Mouse (Mus musculus) kidney, adult 11 months (tissue): Measurements from ENCODE around the gene Map2.

Source experiments
- DNase-seq: peaks from one replicate; pipeline ENCODE4 v3.0.0; 2022

The Map2 gene

DNA sequence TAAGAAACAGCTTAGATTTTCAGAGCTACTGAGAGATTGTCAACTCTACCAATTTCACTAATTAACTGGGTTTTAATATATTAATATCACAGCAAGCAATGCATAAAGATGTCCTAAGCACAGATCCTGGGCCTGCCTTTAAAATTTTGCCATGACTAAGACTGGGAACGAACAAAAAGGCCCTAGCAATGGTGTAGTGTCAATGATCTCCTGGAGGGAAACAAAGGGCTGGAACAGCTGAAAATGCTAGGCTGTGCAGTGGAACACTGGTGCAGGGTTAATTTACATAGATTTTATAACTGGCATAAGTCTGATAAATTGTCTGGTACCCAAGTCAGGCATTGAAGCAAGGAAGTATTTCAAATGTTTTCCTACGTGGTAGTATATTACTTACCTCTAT, 220.8 kb downstream of the Map2 start:
- DNase-seq = no peak

DNA sequence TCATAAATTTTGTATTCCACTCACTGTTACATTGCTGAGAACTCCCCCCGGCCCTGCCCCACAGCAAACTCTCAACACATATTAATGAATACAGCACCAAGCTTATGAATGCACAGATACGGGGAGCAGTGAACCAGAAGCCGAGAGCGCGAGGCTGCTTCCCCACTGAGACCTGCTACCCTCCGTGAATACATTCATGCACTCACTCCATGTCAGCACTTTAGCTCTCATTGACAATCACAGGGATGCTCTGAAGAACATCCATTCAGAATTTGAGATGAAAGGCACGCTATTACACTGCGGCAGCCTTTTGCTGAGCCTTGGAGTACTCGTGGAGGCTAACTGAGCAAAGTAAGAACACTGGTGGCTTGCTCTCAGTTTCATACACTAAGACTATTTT, 226.8 kb downstream of the Map2 start:
- no peak for DNase-seq

DNA sequence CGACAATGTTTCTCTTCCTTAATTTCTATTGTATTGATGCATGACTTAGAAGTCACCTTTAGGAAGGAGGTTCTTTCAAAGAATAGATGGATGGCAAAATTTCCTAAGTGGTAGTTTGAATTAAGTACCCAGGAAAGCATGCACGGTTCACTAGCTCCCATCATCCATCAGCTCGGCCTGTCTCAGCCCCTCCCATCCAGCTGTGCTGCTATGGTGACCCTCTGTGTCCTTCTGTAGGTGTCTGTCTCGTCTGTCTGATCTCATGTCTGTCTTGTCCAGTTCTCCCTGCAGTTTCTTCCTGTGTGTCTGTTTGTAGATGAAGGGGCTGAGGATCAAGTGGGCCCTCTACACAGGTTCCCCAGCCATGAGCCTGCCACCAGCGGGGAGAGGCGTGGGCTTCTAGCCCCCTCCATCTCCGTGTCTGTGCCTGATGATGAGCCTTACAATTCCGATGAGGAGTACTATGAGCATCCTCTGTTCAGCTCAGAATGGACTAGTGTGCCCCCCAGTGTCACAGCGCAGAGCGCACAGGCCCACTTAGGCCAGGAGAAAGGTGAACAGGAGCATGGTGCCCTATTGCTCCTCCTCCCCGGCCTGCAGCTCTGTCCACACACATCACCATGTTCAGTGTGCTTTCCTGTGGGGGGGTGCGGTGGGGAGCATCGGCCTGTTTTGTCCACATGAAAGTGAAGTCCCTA, 232.3 kb downstream of the Map2 start:
- no peak for DNase-seq

DNA sequence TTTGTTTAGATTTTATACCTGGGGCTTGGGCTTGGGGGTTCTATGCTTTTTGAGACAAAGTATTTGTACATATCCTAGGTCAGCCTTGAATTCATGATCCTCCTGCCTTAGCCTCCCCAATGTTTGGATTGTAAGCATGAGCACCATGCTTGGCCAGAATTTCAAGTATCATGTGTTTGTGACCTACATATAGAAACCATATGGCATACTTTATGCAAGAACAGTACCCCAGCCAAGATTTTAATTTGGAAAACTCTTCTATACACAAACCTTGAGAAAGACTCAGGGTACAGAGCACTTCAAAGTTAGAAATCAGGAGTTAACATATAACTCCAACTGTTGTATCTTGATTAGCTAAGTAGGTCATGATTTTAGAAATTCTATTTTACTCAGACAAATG, 243.3 kb downstream of the Map2 start:
- DNase-seq = no peak

DNA sequence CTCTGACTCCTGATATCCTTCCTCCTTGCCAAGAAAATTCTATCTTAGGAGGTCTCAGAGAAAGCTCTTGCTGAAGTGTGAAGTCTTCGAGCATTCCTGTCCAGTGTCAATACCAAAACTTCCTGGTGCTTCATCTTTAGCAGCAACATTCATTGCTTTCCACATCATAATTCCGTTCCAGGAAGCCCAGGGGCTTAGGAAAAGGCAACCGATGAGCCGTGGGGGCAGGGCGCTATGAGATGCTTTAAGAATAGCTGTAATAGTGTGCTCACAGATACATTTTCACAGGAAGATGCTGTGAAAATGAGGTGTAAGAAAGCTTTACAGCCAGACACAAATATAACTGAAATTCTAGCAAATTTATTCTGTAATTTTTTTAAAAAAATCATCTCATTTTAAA, 251.0 kb downstream of the Map2 start:
- DNase-seq = no peak

DNA sequence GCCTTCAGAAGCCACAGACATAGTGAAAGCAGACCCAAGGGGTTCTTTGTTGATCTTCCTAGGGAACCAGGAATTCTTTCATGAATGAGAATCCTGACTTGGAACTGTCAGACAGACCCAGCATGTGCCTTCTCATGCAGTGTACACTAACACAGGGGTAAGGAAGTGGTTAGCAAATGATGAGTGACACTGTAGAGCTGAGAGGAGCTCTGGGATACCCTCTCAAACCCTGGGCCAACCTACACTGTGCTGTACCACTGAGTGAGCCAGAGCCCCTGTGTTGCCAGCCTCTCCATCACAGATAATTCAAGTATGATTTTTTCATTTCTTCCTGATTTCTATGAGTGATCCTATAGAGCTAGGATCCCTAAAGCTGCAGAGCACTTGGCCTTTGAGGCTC, 255.9 kb downstream of the Map2 start:
- no peak for DNase-seq

DNA sequence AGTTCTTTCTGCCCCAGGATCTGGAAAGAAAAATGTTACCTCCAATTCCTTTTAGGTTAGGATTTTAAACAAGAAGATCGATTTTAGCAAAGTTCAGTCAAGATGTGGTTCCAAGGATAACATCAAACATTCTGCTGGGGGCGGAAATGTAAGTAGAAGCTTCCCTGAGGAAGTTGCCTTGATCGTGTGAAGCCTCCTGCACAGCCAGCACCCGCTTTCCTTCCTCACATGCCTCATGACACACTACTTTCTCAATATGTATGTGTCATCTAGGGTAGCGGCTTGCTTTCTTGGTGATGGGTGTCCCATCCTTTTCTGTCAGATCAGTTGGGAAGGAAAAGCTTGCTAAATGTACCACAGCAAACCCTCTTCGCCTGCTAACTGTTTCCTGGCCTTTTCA, 256.4 kb downstream of the Map2 start:
- no peak for DNase-seq

DNA sequence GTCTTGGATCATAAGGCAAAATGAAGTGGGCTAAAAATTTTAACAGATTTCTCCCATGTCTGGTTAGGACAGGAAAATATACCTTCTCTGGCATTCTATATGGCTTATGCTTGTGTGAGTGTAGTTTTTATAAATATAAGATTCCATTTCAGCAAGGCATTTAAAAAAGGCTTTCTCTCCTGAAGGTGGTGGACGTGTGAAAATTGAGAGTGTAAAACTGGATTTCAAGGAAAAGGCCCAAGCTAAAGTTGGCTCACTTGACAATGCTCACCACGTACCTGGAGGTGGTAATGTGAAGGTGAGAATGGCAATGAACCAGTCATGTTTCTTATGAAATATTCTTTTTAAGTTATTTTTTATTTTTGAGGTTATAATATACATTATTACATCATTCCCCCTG, 263.0 kb downstream of the Map2 start:
- DNase-seq = no peak

DNA sequence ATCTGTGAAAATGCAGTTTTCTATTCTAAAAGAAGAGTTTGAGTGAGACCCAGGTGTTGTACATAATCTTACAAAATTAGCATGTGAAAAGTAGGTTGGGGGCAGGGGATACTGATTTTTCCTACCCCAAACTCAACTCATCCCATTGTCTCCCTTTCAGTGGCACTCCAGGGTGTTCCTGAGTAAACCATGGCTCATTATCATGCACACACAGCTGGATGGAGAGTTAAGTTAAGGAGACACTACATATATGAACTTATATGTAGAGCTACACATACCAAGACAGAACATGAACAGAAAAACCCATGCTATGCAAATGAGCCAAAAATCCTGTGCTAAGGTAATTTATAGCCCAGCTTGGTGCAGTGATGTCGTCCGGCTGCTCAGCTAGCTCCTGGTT, 267.8 kb downstream of the Map2 start:
- DNase-seq = no peak

DNA sequence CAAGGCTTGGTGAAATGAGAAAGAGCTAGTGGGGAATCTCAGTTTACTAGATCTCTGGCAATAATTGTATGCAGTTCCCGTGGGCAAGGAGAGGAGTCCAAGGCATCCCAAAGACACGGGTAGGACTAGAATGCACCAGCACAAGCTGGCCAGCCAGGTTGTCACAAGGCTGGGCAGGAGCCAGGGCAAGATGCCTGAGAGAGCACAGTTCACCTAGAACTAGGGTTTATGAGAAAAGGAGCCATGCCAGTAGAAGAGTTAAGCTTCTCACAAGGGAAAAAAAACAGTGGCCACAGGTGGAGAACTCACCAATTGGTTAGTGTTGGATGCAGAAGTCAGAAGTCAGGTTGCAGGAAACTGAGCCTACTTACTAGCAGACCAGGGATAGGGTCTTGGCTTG, 274.4 kb downstream of the Map2 start:
- no peak for DNase-seq

DNA sequence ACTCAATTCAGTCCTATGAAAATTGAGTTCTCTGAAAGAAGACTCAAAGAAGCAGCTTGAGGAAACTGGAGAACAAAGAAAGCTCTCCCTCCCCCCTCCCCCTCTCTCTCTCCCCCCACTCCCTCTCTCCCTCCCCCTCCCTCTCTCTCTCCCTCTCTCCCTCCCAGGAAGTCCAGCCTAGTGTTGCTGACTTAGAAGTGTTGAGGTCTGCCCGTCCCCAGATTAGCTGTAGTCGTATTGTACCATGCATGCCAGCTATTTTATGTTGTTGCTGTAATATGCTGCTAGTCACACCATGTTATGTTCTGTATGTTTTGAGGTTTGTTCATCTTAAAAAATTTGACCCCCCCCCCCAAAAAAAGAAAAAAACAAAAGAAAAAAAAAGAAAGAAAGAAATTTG, 281.5 kb downstream of the Map2 start:
- no peak for DNase-seq

DNA sequence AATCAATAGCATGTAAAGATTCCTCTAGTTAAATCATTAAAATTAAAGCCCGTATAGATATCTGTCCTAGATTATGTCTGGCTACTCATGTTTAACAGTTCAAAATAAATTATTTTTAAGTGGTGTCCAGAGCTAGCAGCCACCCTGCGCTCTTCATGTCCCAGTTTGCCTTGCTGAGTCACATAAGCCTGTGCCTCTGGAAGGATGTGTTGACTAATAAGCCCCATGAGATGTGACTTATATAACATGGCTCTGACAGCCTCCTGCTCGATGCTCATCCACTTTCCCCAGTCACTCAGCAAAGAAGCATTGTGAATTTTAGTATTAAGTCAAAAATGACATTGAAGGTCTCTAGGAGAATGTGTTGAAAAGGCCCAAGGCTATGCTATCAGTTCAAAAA, 282.7 kb downstream of the Map2 start:
- no peak for DNase-seq

DNA sequence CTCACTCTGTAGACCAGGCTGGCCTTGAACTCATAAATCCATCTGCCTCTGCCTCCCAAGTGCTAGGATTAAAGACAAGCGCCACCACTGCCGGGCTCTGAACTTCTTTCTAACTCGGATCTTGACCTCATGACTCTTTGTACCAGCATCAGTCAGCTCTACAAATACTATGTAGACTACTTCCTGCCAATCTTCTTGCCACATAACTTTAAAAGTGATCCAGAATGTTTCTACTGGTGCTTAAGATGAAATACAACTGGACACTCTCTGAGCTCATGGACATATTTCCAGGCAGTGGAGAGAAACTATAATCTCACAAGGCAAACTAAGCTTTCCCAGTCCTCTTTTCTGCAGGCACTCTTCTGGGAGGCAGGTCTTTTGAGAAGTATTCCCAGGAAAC, 284.3 kb downstream of the Map2 start:
- no peak for DNase-seq

DNA sequence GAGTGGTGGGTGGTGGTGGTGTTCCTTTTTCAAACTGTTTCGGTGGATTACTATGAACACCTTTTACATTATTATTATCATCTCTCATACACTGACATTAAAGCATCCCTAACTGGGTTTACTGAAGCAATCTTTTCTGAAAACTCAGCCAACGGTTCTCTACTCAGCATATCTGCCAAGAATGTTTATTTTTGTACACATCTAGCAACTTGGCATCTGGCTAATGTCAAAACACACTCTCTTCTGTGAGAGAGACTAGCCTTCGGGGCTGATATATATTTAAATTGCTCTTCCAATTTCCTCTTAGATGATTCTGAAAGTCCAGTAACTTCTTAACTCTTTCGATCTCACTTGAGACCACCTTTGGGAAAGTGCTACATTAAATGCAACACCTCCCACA, 285.8 kb downstream of the Map2 start:
- DNase-seq = no peak

DNA sequence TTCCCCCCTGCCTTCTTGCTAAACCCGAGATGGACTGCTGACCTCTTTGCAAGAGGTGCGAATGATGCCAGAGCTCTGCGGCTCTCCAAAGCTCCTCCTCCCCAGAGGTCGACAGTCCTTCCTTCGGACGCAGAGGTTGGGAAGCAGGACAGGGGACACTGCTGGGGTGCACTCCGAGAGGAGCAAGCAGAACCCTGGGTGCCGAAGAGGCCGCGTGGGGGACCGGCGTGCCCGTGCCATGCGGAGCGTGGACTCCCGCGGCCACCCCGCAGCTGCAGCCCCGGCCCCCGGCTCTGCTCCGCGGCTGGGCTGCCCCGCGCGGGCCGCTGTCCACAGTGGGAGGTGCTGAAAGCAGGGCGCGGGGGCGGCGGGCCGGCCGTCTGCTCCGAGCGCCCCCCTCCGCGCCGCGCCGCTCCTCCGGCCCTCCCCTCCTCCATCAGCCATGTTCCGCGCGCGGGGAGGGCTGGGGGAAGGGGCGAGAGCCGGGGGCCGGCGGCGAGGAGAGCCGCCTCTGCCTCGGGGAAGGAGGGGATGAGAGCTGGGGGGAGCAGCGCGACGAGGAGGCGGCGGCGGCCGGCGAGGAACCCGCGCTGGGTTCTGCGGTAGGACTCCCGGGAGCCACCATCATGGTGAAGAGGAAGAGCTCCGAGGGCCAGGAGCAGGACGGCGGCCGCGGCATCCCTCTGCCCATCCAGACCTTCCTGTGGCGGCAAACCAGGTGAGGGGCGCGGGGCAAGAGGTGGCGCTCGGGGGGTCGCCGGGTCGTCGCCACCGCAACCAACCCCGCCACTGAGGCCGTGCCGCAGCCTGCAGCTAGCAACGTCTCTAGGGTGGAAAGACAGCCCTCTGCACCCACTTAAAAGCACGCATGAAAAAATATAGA, 293.0 kb downstream of the Map2 start, which contains the start of gene Unc80:
Unc80 (plus strand) TSS at position 547 of the 883 bp plus-strand sequence.
- no peak for DNase-seq

DNA sequence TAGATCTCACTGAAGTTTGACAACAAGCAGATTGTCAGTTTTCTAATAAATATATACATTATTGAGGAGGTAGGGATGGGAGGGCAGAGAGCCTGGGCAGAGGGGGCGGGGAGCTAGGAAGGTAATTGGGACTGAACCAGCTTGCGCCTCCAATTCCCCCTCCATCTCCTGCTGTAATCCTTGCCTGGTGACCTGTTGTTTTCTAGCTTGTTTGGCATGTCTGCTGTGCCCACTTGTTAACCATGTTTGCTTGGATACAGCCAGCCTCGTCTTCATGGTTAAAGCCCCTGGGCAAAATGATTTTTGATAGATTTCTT, 293.6 kb downstream of the Map2 start:
- no peak for DNase-seq

DNA sequence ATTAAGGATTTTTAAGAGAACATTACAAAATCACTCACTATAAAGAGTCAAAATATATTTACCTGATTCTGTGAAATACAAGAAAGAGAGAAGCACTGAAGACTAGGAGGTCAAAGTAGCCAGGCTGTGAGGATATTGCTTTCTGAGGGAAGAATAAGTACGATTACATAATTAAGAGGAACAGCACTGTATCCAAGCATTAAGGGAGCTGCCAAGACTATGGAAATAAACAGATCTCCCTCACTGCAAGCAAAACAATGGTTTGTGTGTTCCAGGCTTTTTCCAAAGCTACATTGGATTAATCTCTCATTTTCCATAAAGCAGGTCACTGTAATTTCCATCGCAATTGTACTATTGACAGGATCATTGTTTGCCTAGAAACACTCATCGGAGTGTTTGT, 307.7 kb downstream of the Map2 start:
- DNase-seq = no peak
